ENCODE assay signal across 15 mouse cellular contexts in genomic region chr12:97918416-97918815, GRCm38 (mm10).
"Had no signal": no experiment of that assay in that cellular context is flagged by ENCODE, and none has a peak within 500 bp of the region (broad histone marks: within the 10 kb centered on the region; RNA-seq: fewer than 3 reads in every experiment).

No protein-coding gene starts in this region.

- DNase-seq: kidney, adult 18-20 months; kidney, adult 9 months; kidney, postnatal 14 days; kidney, postnatal 4 days; layer of hippocampus, postnatal 36 days; liver; lung, adult 18-20 months; lung, postnatal 14 days; lung, postnatal 4 days; midbrain, embryonic 14.5 days; thymus, postnatal 25 days had no signal

- H3K4me1 ChIP-seq: limb, embryonic 10.5 days; liver, embryonic 12.5 days; liver, embryonic 15.5 days had no signal

- H3K4me3 ChIP-seq: limb, embryonic 10.5 days; limb, embryonic 13.5 days; liver, embryonic 12.5 days; liver, embryonic 15.5 days had no signal
